Mouse (Mus musculus): ENCODE measurements at regions not wholly inside any gene's neighbourhood (a gene's known extent, or its start where the extent isn't known, plus 50 kb on each side); places are given as distances from the start of the nearest gene placed in this dataset.
A peak's percentile ranks its signal among the peaks of the same experiment; 100 is the strongest.

- Histone ChIP-seq H3K27ac (ENCODE audit: low read depth) (peak overlapping the region; percentile 57; the same call in 1 of the 2 replicates), H3K27me3 (replicated peaks; ENCODE audit: control insufficient read depth, insufficient read depth, low read length) (no peaks in the 10 kb centered on the region), H3K9ac (ENCODE audit: low read length) (no peak overlapping the region), H3K4me2 (ENCODE audit: low read length) (no peak overlapping the region), H3K4me3 (ENCODE audit: low read depth, low read length) (no peak overlapping the region), H3K4me1 (replicated peaks; ENCODE audit: control insufficient read depth, insufficient read depth, low read length) (peaks cover 8% of the 10 kb centered on the region; the same call in 1 of the 2 replicates), H3K36me3 (ENCODE audit: control insufficient read depth, insufficient read depth, low read length) (no peaks in the 10 kb centered on the region), H3K9me3 (ENCODE audit: control insufficient read depth, low read length) (no peaks in the 10 kb centered on the region)
- no peak for DNase-seq (ENCODE audit: low spot score)
- 12% methylated on average over 3 of the region's 3 CpGs for WGBS
- peak; percentile 68; the same call in 1 of the 2 replicates for ATAC-seq (replicated peaks; ENCODE audit: low FRiP score, low TSS enrichment, low read depth)
These were observed 609.9 kb downstream of the Efnb2 start for GRCm38 (mm10) chr8:8051186-8051585.

DNA sequence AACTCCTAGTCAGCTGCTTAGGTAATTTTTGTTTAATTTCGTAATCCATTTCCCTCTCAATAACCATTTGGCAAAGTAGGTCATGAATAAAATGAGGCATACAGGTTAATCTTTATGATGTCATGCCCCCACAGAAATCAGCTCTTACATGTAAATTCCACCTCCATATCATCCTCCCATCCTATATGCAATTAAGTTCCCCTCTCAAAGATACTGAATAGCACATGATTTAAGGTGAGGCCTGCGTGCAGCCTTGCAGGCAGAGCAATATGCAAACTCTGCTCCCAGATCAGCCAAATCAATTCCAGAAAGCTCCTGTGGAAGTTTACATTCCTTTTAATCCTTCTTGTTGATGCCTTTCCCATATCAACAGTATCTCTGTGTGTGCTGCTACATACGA, 610.3 kb downstream of the Efnb2 start:
- H3K27me3 ChIP-seq (replicated peaks; ENCODE audit: control insufficient read depth, insufficient read depth, low read length): no peaks in the 10 kb centered on the region
- no peak overlapping the region for H3K4me2 ChIP-seq (ENCODE audit: low read length)
- no peaks in the 10 kb centered on the region for H3K36me3 ChIP-seq (ENCODE audit: control insufficient read depth, insufficient read depth, low read length)
- DNase-seq (ENCODE audit: low spot score) (no peak), ATAC-seq (replicated peaks; ENCODE audit: low FRiP score, low TSS enrichment, low read depth) (no peak)
- 44% methylated on average over 3 of the region's 3 CpGs for WGBS
- H3K9ac ChIP-seq (ENCODE audit: low read length): no peak overlapping the region
- no peak overlapping the region for H3K4me3 ChIP-seq (ENCODE audit: low read depth, low read length)
- H3K9me3 ChIP-seq (ENCODE audit: control insufficient read depth, low read length): no peaks in the 10 kb centered on the region
- H3K4me1 ChIP-seq (replicated peaks; ENCODE audit: control insufficient read depth, insufficient read depth, low read length): peaks cover 8% of the 10 kb centered on the region; the same call in 1 of the 2 replicates
- H3K27ac ChIP-seq (ENCODE audit: low read depth): peak overlapping the region; percentile 57; the same call in 1 of the 2 replicates

- ATAC-seq (replicated peaks; ENCODE audit: low FRiP score, low TSS enrichment, low read depth): no peak
- 86% methylated on average over 1 of the region's 1 CpGs for WGBS
- H3K4me3 ChIP-seq (ENCODE audit: low read depth, low read length): no peak overlapping the region
- no peak for DNase-seq (ENCODE audit: low spot score)
- H3K4me1 ChIP-seq (replicated peaks; ENCODE audit: control insufficient read depth, insufficient read depth, low read length): no peaks in the 10 kb centered on the region
- no peak overlapping the region for H3K9ac ChIP-seq (ENCODE audit: low read length)
- H3K27ac ChIP-seq (ENCODE audit: low read depth): no peak overlapping the region
- no peaks in the 10 kb centered on the region for H3K27me3 ChIP-seq (replicated peaks; ENCODE audit: control insufficient read depth, insufficient read depth, low read length)
- no peaks in the 10 kb centered on the region for H3K36me3 ChIP-seq (ENCODE audit: control insufficient read depth, insufficient read depth, low read length)
- no peaks in the 10 kb centered on the region for H3K9me3 ChIP-seq (ENCODE audit: control insufficient read depth, low read length)
- no peak overlapping the region for H3K4me2 ChIP-seq (ENCODE audit: low read length)
These were observed 616.1 kb downstream of the Efnb2 start for GRCm38 (mm10) chr8:8044926-8045325.

DNA sequence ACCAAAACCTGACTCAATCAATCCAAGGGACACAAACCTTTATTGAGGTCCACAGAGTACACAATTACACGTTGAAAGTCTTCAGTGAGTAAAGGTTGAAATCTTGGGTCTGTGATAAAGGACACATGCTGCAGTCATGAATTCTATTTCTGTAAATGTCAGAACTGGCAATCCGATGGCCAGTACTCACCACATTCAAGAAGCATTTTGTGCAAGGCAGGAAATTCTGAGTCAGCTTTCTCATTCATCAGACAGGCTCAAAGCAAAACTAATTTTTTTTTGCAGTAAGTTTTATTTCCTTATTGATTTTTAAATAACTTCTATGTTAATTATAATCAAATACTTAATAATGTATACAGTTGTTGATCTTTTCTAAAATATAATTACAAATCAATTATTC, 616.7 kb downstream of the Efnb2 start:
- Histone ChIP-seq H3K27me3 (replicated peaks; ENCODE audit: control insufficient read depth, insufficient read depth, low read length) (no peaks in the 10 kb centered on the region), H3K4me2 (ENCODE audit: low read length) (no peak overlapping the region), H3K27ac (ENCODE audit: low read depth) (no peak overlapping the region), H3K9ac (ENCODE audit: low read length) (no peak overlapping the region), H3K9me3 (ENCODE audit: control insufficient read depth, low read length) (no peaks in the 10 kb centered on the region), H3K4me3 (ENCODE audit: low read depth, low read length) (no peak overlapping the region), H3K4me1 (replicated peaks; ENCODE audit: control insufficient read depth, insufficient read depth, low read length) (no peaks in the 10 kb centered on the region), H3K36me3 (ENCODE audit: control insufficient read depth, insufficient read depth, low read length) (no peaks in the 10 kb centered on the region)
- no peak for ATAC-seq (replicated peaks; ENCODE audit: low FRiP score, low TSS enrichment, low read depth)
- DNase-seq (ENCODE audit: low spot score): no peak
- 70% methylated on average over 2 of the region's 2 CpGs for WGBS

DNA sequence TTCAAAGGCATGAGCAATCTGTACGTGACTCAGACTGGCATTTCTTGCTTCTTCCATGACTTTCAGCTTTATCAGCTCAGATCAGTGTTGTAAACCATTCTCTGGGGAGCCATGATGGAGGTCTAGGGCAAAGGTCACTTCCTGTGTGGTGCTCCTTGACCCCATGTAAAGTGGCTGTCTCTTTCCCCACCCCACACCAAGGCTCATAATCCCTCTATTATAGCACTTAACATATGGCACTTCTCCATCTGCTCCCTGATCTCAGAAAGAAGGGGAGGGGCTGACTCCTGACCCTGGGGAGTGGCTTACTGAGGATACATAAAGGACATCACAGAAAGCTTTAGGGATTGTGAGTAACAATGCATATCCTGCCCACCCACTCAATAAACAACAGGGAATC, 623.1 kb downstream of the Efnb2 start:
- Histone ChIP-seq H3K27me3 (replicated peaks; ENCODE audit: control insufficient read depth, insufficient read depth, low read length) (no peaks in the 10 kb centered on the region), H3K4me3 (ENCODE audit: low read depth, low read length) (no peak overlapping the region), H3K4me1 (replicated peaks; ENCODE audit: control insufficient read depth, insufficient read depth, low read length) (no peaks in the 10 kb centered on the region), H3K4me2 (ENCODE audit: low read length) (no peak overlapping the region), H3K9ac (ENCODE audit: low read length) (no peak overlapping the region), H3K9me3 (ENCODE audit: control insufficient read depth, low read length) (no peaks in the 10 kb centered on the region), H3K36me3 (ENCODE audit: control insufficient read depth, insufficient read depth, low read length) (no peaks in the 10 kb centered on the region), H3K27ac (ENCODE audit: low read depth) (no peak overlapping the region)
- 51% methylated on average over 1 of the region's 1 CpGs for WGBS
- no peak for ATAC-seq (replicated peaks; ENCODE audit: low FRiP score, low TSS enrichment, low read depth)
- DNase-seq (ENCODE audit: low spot score): no peak

DNA sequence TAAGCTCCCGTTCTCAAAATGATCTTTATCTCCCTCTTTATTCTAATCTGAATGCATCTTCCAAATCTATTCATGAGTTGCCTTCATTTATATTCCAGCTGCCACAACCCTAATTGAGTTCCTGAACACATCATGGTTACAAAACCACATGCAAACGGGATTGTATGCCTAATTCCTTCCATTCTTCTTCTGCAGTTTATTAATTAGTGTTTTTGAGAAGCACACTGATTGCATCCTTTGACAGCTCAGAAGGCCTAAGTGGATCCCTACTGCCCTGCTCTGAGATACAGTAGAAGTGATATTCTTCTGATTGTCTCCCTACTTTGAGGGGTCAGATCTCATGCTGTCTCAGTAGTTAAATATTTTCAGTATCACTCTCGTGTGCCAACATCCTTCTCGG, 649.9 kb downstream of the Efnb2 start:
- no peaks in the 10 kb centered on the region for H3K36me3 ChIP-seq (ENCODE audit: control insufficient read depth, insufficient read depth, low read length)
- DNase-seq (ENCODE audit: low spot score): no peak
- no peaks in the 10 kb centered on the region for H3K27me3 ChIP-seq (replicated peaks; ENCODE audit: control insufficient read depth, insufficient read depth, low read length)
- no peak overlapping the region for H3K4me3 ChIP-seq (ENCODE audit: low read depth, low read length)
- no peak for ATAC-seq (replicated peaks; ENCODE audit: low FRiP score, low TSS enrichment, low read depth)
- H3K27ac ChIP-seq (ENCODE audit: low read depth): no peak overlapping the region
- H3K9ac ChIP-seq (ENCODE audit: low read length): no peak overlapping the region
- no peak overlapping the region for H3K4me2 ChIP-seq (ENCODE audit: low read length)
- 85% methylated on average over 4 of the region's 4 CpGs for WGBS
- no peaks in the 10 kb centered on the region for H3K4me1 ChIP-seq (replicated peaks; ENCODE audit: control insufficient read depth, insufficient read depth, low read length)
- H3K9me3 ChIP-seq (ENCODE audit: control insufficient read depth, low read length): no peaks in the 10 kb centered on the region

DNA sequence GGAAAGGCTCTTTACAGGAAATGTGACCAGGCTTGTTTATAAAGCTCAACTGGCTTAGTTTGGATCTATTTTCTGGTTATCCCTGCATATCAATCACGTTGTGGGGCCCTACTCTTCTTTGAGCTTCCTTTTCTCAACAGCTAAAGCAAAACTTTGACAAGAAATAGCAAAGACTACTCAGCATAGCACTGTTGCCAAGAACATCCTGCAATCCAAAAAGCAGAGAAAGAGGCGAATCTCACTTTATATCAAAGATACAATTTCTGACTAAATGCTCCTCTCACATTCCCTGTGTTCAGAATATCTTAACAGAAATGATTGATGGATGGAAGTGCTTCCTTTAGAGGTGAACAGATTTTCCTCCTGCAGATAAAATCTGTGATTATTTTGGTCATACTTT, 666.1 kb downstream of the Efnb2 start:
- no peak for DNase-seq (ENCODE audit: low spot score)
- H3K9me3 ChIP-seq (ENCODE audit: control insufficient read depth, low read length): no peaks in the 10 kb centered on the region

DNA sequence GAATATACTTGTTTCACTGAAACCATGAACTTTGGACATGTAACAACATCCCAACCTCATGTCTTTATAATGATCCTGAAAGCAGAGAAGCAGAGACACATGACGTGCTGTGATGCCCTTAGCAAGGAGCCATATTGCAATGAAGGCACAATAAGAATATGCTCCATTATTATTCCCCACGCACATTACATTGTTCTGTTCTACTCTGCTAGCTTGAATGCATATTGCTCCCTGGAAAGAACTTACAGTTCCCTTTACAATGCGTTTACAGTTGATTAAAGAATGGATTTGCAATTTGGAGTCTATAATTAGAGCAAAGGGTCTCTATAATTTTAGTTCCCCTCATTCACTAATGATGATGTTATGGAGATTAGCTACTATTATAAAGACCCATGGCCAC, 672.2 kb downstream of the Efnb2 start:
- H3K36me3 ChIP-seq (ENCODE audit: control insufficient read depth, insufficient read depth, low read length): no peaks in the 10 kb centered on the region
- DNase-seq (ENCODE audit: low spot score) (no peak), ATAC-seq (replicated peaks; ENCODE audit: low FRiP score, low TSS enrichment, low read depth) (no peak)
- no peaks in the 10 kb centered on the region for H3K27me3 ChIP-seq (replicated peaks; ENCODE audit: control insufficient read depth, insufficient read depth, low read length)
- no peak overlapping the region for H3K4me2 ChIP-seq (ENCODE audit: low read length)
- H3K9me3 ChIP-seq (ENCODE audit: control insufficient read depth, low read length): no peaks in the 10 kb centered on the region
- no peaks in the 10 kb centered on the region for H3K4me1 ChIP-seq (replicated peaks; ENCODE audit: control insufficient read depth, insufficient read depth, low read length)
- H3K27ac ChIP-seq (ENCODE audit: low read depth): no peak overlapping the region
- no peak overlapping the region for H3K4me3 ChIP-seq (ENCODE audit: low read depth, low read length)
- H3K9ac ChIP-seq (ENCODE audit: low read length): no peak overlapping the region
- WGBS: 88% methylated on average over 3 of the region's 3 CpGs

More for the DNA sequence above, 666.1 kb downstream of the Efnb2 start:
- Histone ChIP-seq H3K4me2 (ENCODE audit: low read length) (no peak overlapping the region), H3K36me3 (ENCODE audit: control insufficient read depth, insufficient read depth, low read length) (no peaks in the 10 kb centered on the region), H3K27ac (ENCODE audit: low read depth) (no peak overlapping the region), H3K4me3 (ENCODE audit: low read depth, low read length) (no peak overlapping the region), H3K9ac (ENCODE audit: low read length) (no peak overlapping the region), H3K27me3 (replicated peaks; ENCODE audit: control insufficient read depth, insufficient read depth, low read length) (no peaks in the 10 kb centered on the region), H3K4me1 (replicated peaks; ENCODE audit: control insufficient read depth, insufficient read depth, low read length) (no peaks in the 10 kb centered on the region)
- 44% methylated on average over 2 of the region's 2 CpGs for WGBS
- no peak for ATAC-seq (replicated peaks; ENCODE audit: low FRiP score, low TSS enrichment, low read depth)

- no peaks in the 10 kb centered on the region for H3K36me3 ChIP-seq (ENCODE audit: control insufficient read depth, insufficient read depth, low read length)
- DNase-seq (ENCODE audit: low spot score) (no peak), ATAC-seq (replicated peaks; ENCODE audit: low FRiP score, low TSS enrichment, low read depth) (no peak)
- no peak overlapping the region for H3K27ac ChIP-seq (ENCODE audit: low read depth)
- no peak overlapping the region for H3K9ac ChIP-seq (ENCODE audit: low read length)
- H3K4me2 ChIP-seq (ENCODE audit: low read length): no peak overlapping the region
- no peaks in the 10 kb centered on the region for H3K4me1 ChIP-seq (replicated peaks; ENCODE audit: control insufficient read depth, insufficient read depth, low read length)
- no peak overlapping the region for H3K4me3 ChIP-seq (ENCODE audit: low read depth, low read length)
- no peaks in the 10 kb centered on the region for H3K9me3 ChIP-seq (ENCODE audit: control insufficient read depth, low read length)
- WGBS: 65% methylated on average over 6 of the region's 6 CpGs
- H3K27me3 ChIP-seq (replicated peaks; ENCODE audit: control insufficient read depth, insufficient read depth, low read length): no peaks in the 10 kb centered on the region
These were observed 684.0 kb downstream of the Efnb2 start for GRCm38 (mm10) chr8:7977020-7977419.

Data from intestine, embryonic 14.5 days (tissue).